In genomic region chr19:45063565-45064292, GRCm38 (mm10) we compare ENCODE assay signal across 9 mouse cellular contexts. TPM values are rescaled to one million over a fixed set of nuclear protein-coding genes. Genes with fewer than 3 reads are reported as not detected.
A peak's percentile ranks its signal among the peaks of the same experiment; 100 is the strongest.
DNase-seq lines count a peak whose midpoint lies in the region; ATAC-seq lines count a peak whose summit lies in the region.
"Had no signal": no experiment of that assay in that cellular context is flagged by ENCODE, and none has a peak within 500 bp of the region (broad histone marks: within the 10 kb centered on the region; RNA-seq: fewer than 3 reads in every experiment).

No protein-coding gene starts in this region.

- intact Hi-C loops in heart, postnatal 25 days (cut with DNase I): no loop called here
- intact Hi-C loops in left cerebral cortex, postnatal 10 days (cut with DNase I): no loop called here

- no peaks in the 10 kb centered on the region for H3K9me3 ChIP-seq in heart, embryonic 12.5 days (replicated peaks)
- H3K9me3 ChIP-seq in liver, embryonic 15.5 days (replicated peaks): no peaks in the 10 kb centered on the region
- H3K9me3 ChIP-seq in neural tube, embryonic 13.5 days: no peaks in the 10 kb centered on the region

- H3K4me1 ChIP-seq in heart, embryonic 12.5 days (replicated peaks): peaks cover 4% of the 10 kb centered on the region; the same call in 1 of the 2 replicates
- H3K4me1 ChIP-seq in liver, embryonic 15.5 days (replicated peaks): peaks cover 44% of the 10 kb centered on the region
- peaks cover 27% of the 10 kb centered on the region for H3K4me1 ChIP-seq in neural tube, embryonic 13.5 days (replicated peaks)

- H3K4me2 ChIP-seq in heart, embryonic 12.5 days: 0 out of 2 replicates have a peak overlapping the region, but pooled peaks have one; percentile 3
- H3K4me2 ChIP-seq in liver, embryonic 15.5 days: peak overlapping the region; percentile 56
- peak overlapping the region; percentile 18; the same call in 1 of the 2 replicates for H3K4me2 ChIP-seq in neural tube, embryonic 13.5 days

- H3K36me3 ChIP-seq in heart, embryonic 12.5 days: no peaks in the 10 kb centered on the region
- no peaks in the 10 kb centered on the region for H3K36me3 ChIP-seq in liver, embryonic 15.5 days (replicated peaks)
- H3K36me3 ChIP-seq in neural tube, embryonic 13.5 days: no peaks in the 10 kb centered on the region

- no peak overlapping the region for H3K27ac ChIP-seq in heart, embryonic 12.5 days (ENCODE audit: poor library complexity, severe bottlenecking)
- H3K27ac ChIP-seq in liver, embryonic 15.5 days (replicated peaks): no peak overlapping the region
- no peak overlapping the region; the same call in 1 of the 2 replicates for H3K27ac ChIP-seq in neural tube, embryonic 13.5 days (replicated peaks)
- H3K27ac ChIP-seq: macrophage had no signal

- peaks cover 52% of the 10 kb centered on the region for H3K27me3 ChIP-seq in heart, embryonic 12.5 days (replicated peaks)
- peaks cover 38% of the 10 kb centered on the region for H3K27me3 ChIP-seq in liver, embryonic 15.5 days
- H3K27me3 ChIP-seq in neural tube, embryonic 13.5 days: peaks cover 49% of the 10 kb centered on the region

- 0 out of 2 replicates have a peak, but pooled peaks have one; percentile 48 for ATAC-seq in heart, embryonic 12.5 days (ENCODE audit: insufficient number of reproducible peaks, low FRiP score)
- ATAC-seq in inflammation-experienced regulatory T-cells, adult 6 months: peak; percentile 73
- peak; percentile 72 for ATAC-seq in liver, embryonic 15.5 days (ENCODE audit: insufficient read depth)
- ATAC-seq in neural tube, embryonic 13.5 days (ENCODE audit: low read depth): no peak

- no peak for DNase-seq in heart, postnatal 25 days (ENCODE audit: low spot score)
- peak; percentile 67 for DNase-seq in NIH3T3 (ENCODE audit: low read depth)
- DNase-seq in embryo, embryonic 11 days: peak; percentile 66
- no peak for DNase-seq in left cerebral cortex, postnatal 10 days (ENCODE audit: extremely low spot score in 1 of 2, low spot score in 2 of 2)

- no peak overlapping the region for H3K9ac ChIP-seq in heart, embryonic 12.5 days
- no peak overlapping the region for H3K9ac ChIP-seq in liver, embryonic 15.5 days
- peak overlapping the region; percentile 47; the same call in 1 of the 2 replicates for H3K9ac ChIP-seq in neural tube, embryonic 13.5 days

- WGBS in heart, embryonic 12.5 days: 43% methylated on average over 20 of the region's 20 CpGs
- WGBS in liver, embryonic 15.5 days (ENCODE audit: insufficient replicate concordance): 33% methylated on average over 20 of the region's 20 CpGs
- 45% methylated on average over 20 of the region's 20 CpGs for WGBS in neural tube, embryonic 13.5 days

- no peak overlapping the region for H3K4me3 ChIP-seq in heart, embryonic 12.5 days
- H3K4me3 ChIP-seq in liver, embryonic 15.5 days (replicated peaks): peak overlapping the region; percentile 21
- no peak overlapping the region; the same call in 1 of the 2 replicates for H3K4me3 ChIP-seq in neural tube, embryonic 13.5 days

RNA-seq across cellular contexts. Expression of gene Kazald1, which starts 11.3 kb away (rescaled TPM):
- polyA plus RNA-seq in heart, embryonic 12.5 days (2016; fragmentation: Nextera tagmentation; extraction: Ambion mirVana): 2.9 and 3.0 TPM in 2 replicates
- 1 to 10 TPM; 3.8 to 5.2 TPM for total RNA-seq in heart, postnatal 25 days (2021)
- polyA plus RNA-seq in inflammation-experienced regulatory T-cells, adult 6 months (2017; shearing (Covaris generic)): 1 to 10 TPM in 1 of 3 experiments, under 1 TPM in 2; 0.21 to 1.0 (median 0.56) TPM
- polyA plus RNA-seq in liver, embryonic 15.5 days (2015; fragmentation: Nextera tagmentation; extraction: Ambion mirVana): 0.24 and 0.32 TPM in 2 replicates
- 1.9 and 2.5 TPM in 2 replicates for polyA plus RNA-seq in neural tube, embryonic 13.5 days (2015; fragmentation: Nextera tagmentation; extraction: Ambion mirVana)
- total RNA-seq in left cerebral cortex, postnatal 10 days (2021): 1 to 10 TPM; 1.6 to 2.0 TPM

RNA-seq across cellular contexts. Expression of gene Sfxn3, which starts 16.4 kb away (rescaled TPM):
- 20.4 and 21.3 TPM in 2 replicates for polyA plus RNA-seq in heart, embryonic 12.5 days (2016; fragmentation: Nextera tagmentation; extraction: Ambion mirVana)
- total RNA-seq in heart, postnatal 25 days (2021): 10 to 100 TPM; 10.7 to 13.9 TPM
- polyA plus RNA-seq in inflammation-experienced regulatory T-cells, adult 6 months (2017; shearing (Covaris generic)): 10 to 100 TPM; 61.5 to 97.7 (median 97.5) TPM
- polyA plus RNA-seq in liver, embryonic 15.5 days (2015; fragmentation: Nextera tagmentation; extraction: Ambion mirVana): 2.9 and 3.1 TPM in 2 replicates
- polyA plus RNA-seq in neural tube, embryonic 13.5 days (2015; fragmentation: Nextera tagmentation; extraction: Ambion mirVana): 61.0 and 65.3 TPM in 2 replicates
- 100 to 1,000 TPM; 116 to 122 TPM for total RNA-seq in left cerebral cortex, postnatal 10 days (2021)

RNA-seq across cellular contexts. Expression of gene Pdzd7, which starts 18.2 kb away (rescaled TPM):
- 0.09 and 0.18 TPM in 2 replicates for polyA plus RNA-seq in heart, embryonic 12.5 days (2016; fragmentation: Nextera tagmentation; extraction: Ambion mirVana)
- under 1 TPM in 1 of 2 experiments, not detected in 1; 0.16 TPM for total RNA-seq in heart, postnatal 25 days (2021)
- polyA plus RNA-seq in inflammation-experienced regulatory T-cells, adult 6 months (2017; shearing (Covaris generic)): not detected
- not detected in 2 replicates for polyA plus RNA-seq in liver, embryonic 15.5 days (2015; fragmentation: Nextera tagmentation; extraction: Ambion mirVana)
- polyA plus RNA-seq in neural tube, embryonic 13.5 days (2015; fragmentation: Nextera tagmentation; extraction: Ambion mirVana): 1.0 and 1.4 TPM in 2 replicates
- total RNA-seq in left cerebral cortex, postnatal 10 days (2021): 1 to 10 TPM; 4.1 to 4.7 TPM
- polyA plus RNA-seq: macrophage had no signal

RNA-seq across cellular contexts. Expression of gene Lzts2, which starts 49.5 kb away (rescaled TPM):
- 58.3 and 58.5 TPM in 2 replicates for polyA plus RNA-seq in heart, embryonic 12.5 days (2016; fragmentation: Nextera tagmentation; extraction: Ambion mirVana)
- 10 to 100 TPM; 52.0 to 69.7 TPM for total RNA-seq in heart, postnatal 25 days (2021)
- polyA plus RNA-seq in inflammation-experienced regulatory T-cells, adult 6 months (2017; shearing (Covaris generic)): 1 to 10 TPM in 1 of 3 experiments, under 1 TPM in 1, not detected in 1; 0.99 to 1.1 TPM
- 6.8 and 7.7 TPM in 2 replicates for polyA plus RNA-seq in liver, embryonic 15.5 days (2015; fragmentation: Nextera tagmentation; extraction: Ambion mirVana)
- polyA plus RNA-seq in neural tube, embryonic 13.5 days (2015; fragmentation: Nextera tagmentation; extraction: Ambion mirVana): 29.1 and 30.8 TPM in 2 replicates
- total RNA-seq in left cerebral cortex, postnatal 10 days (2021): 10 to 100 TPM; 24.5 to 25.6 TPM

RNA-seq across cellular contexts. Expression of gene Mrpl43, which starts 57.5 kb away (rescaled TPM):
- polyA plus RNA-seq in heart, embryonic 12.5 days (2016; fragmentation: Nextera tagmentation; extraction: Ambion mirVana): 60.1 and 66.8 TPM in 2 replicates
- total RNA-seq in heart, postnatal 25 days (2021): 10 to 100 TPM; 54.9 to 55.4 TPM
- polyA plus RNA-seq in inflammation-experienced regulatory T-cells, adult 6 months (2017; shearing (Covaris generic)): 10 to 100 TPM; 51.6 to 65.3 (median 55.9) TPM
- 27.4 and 28.8 TPM in 2 replicates for polyA plus RNA-seq in liver, embryonic 15.5 days (2015; fragmentation: Nextera tagmentation; extraction: Ambion mirVana)
- polyA plus RNA-seq in neural tube, embryonic 13.5 days (2015; fragmentation: Nextera tagmentation; extraction: Ambion mirVana): 84.9 and 94.8 TPM in 2 replicates
- 10 to 100 TPM; 48.1 to 50.1 TPM for total RNA-seq in left cerebral cortex, postnatal 10 days (2021)

Comparison
In these comparisons a context has a peak if more than half of its experiments do, and no peak if none do; other contexts are left out.
1. H3K4me2 ChIP-seq: peak in every context shown above with its lines; median percentile 56 in liver, embryonic 15.5 days; 18 in neural tube, embryonic 13.5 days; 3 in heart, embryonic 12.5 days.
2. DNase-seq: peak in NIH3T3 (single experiment) and embryo, embryonic 11 days (single experiment); none in heart, postnatal 25 days (single experiment) and left cerebral cortex, postnatal 10 days (0 of 2).